Mouse (Mus musculus) CH12.LX (cell line): ENCODE data around the gene Nckap1l. TPM values are rescaled to one million over a fixed set of nuclear protein-coding genes. Genes with fewer than 3 reads are reported as not detected.
A peak's percentile ranks its signal among the peaks of the same experiment; 100 is the strongest.

Experiments used
- DNase-seq: peaks from one replicate; pipeline ENCODE4 v3.0.0-alpha.2; 2013; ENCODE audit errors: extremely low read depth
- H3K27ac ChIP-seq: 2 replicates; pipeline ENCODE4 v1.5.1; 2012; ENCODE audit warnings: low read depth, mild to moderate bottlenecking, control low read depth, moderate library complexity; ENCODE audit not compliant: insufficient read depth
- H3K27me3 ChIP-seq: replicated peaks from 2 replicates; pipeline ENCODE3; 2012; ENCODE audit warnings: inconsistent platforms
- H3K36me3 ChIP-seq, 2 experiments: replicated peaks in 1 of 2; 2 replicates each; pipeline versions ENCODE3 to v1.6.1; 2012; ENCODE audit warnings: inconsistent platforms in 1 of 2, low read length in 1 of 2, mild to moderate bottlenecking in 1 of 2, mixed read lengths in 1 of 2, moderate library complexity in 1 of 2; ENCODE audit not compliant: control insufficient read depth in 1 of 2, insufficient read depth in 1 of 2
- H3K4me1 ChIP-seq, 2 experiments: 2 replicates each; pipeline ENCODE4 v1.6.1; 2012; ENCODE audit warnings: inconsistent platforms in 1 of 2, moderate library complexity in 1 of 2; ENCODE audit not compliant: insufficient read depth in 2 of 2, control insufficient read depth in 1 of 2
- H3K4me2 ChIP-seq: 2 replicates; pipeline ENCODE4 v1.6.1; 2012; ENCODE audit warnings: low read depth, mild to moderate bottlenecking, control low read depth; ENCODE audit not compliant: poor library complexity, insufficient read depth, severe bottlenecking
- H3K4me3 ChIP-seq, 3 experiments: fragments of 150-350 bp in 1 of 3; sonication (generic) in 1 of 3; replicated peaks in 1 of 3; 2 replicates each; pipeline versions ENCODE3 to v1.5.1; 2011 to 2012; ENCODE audit warnings: low read depth in 2 of 3, low read length in 2 of 3, mild to moderate bottlenecking in 2 of 3, moderate library complexity in 2 of 3, control low read depth in 1 of 3, improper control_type of control experiment in 1 of 3, inconsistent platforms in 1 of 3, mixed read lengths in 1 of 3; ENCODE audit not compliant: poor library complexity in 1 of 3
- H3K79me2 ChIP-seq: replicated peaks from 2 replicates; pipeline ENCODE4 v1.6.1; 2012; ENCODE audit warnings: mild to moderate bottlenecking, moderate library complexity; ENCODE audit not compliant: control insufficient read depth, poor library complexity, insufficient read depth, severe bottlenecking; ENCODE audit errors: extremely low read depth
- H3K9ac ChIP-seq: 2 replicates; pipeline ENCODE4 v1.6.1; 2012; ENCODE audit warnings: low read depth, mild to moderate bottlenecking, control low read depth, moderate library complexity; ENCODE audit not compliant: insufficient read depth
- H3K9me3 ChIP-seq: replicated peaks from 2 replicates; pipeline ENCODE3; 2012; ENCODE audit warnings: low read length, inconsistent platforms, mixed read lengths
- CHD1 ChIP-seq: IDR thresholded peaks from 2 replicates; pipeline ENCODE4 v1.6.1; 2012; ENCODE audit warnings: low read depth, low read length, improper control_type of control experiment, inconsistent platforms
- CHD2 ChIP-seq: IDR thresholded peaks from 2 replicates; pipeline ENCODE4 v1.6.1; 2011; ENCODE audit warnings: low read length, improper control_type of control experiment
- CTCF ChIP-seq, 2 experiments: IDR thresholded peaks in 1 of 2; conservative IDR thresholded peaks in 1 of 2; 2 replicates each; pipeline ENCODE4 v1.5.1; 2011 to 2012; ENCODE audit warnings: low read depth in 2 of 2, low read length in 2 of 2, improper control_type of control experiment in 1 of 2, inconsistent platforms in 1 of 2, mild to moderate bottlenecking in 1 of 2, moderate library complexity in 1 of 2
- E2F4 ChIP-seq: IDR thresholded peaks from 2 replicates; pipeline ENCODE4 v1.6.1; 2011; ENCODE audit warnings: low read depth, low read length, improper control_type of control experiment; ENCODE audit not compliant: insufficient replicate concordance
- EP300 ChIP-seq: IDR thresholded peaks from 2 replicates; pipeline ENCODE4 v1.6.1; 2011; ENCODE audit warnings: low read length, improper control_type of control experiment
- ETS1 ChIP-seq: conservative IDR thresholded peaks from 2 replicates; pipeline ENCODE4 v1.6.1; 2012; ENCODE audit warnings: low read depth, mild to moderate bottlenecking, inconsistent platforms, low read length, improper control_type of control experiment, moderate library complexity
- GABPA ChIP-seq: IDR thresholded peaks from 2 replicates; pipeline ENCODE4 v1.6.1; 2012; ENCODE audit warnings: low read depth, low read length, improper control_type of control experiment, inconsistent platforms; ENCODE audit not compliant: insufficient replicate concordance
- HCFC1 ChIP-seq: IDR thresholded peaks from 2 replicates; pipeline ENCODE4 v1.6.1; 2012; ENCODE audit warnings: low read depth, mild to moderate bottlenecking, inconsistent platforms, low read length, improper control_type of control experiment
- IRF4 ChIP-seq: IDR thresholded peaks from 2 replicates; pipeline ENCODE4 v1.6.1; 2014; ENCODE audit warnings: low read depth, mild to moderate bottlenecking, inconsistent platforms, low read length, improper control_type of control experiment
- JUN ChIP-seq: IDR thresholded peaks from 2 replicates; pipeline ENCODE4 v1.6.1; 2011; ENCODE audit warnings: low read depth, mild to moderate bottlenecking, low read length, improper control_type of control experiment, moderate library complexity; ENCODE audit not compliant: insufficient read depth
- JUND ChIP-seq: conservative IDR thresholded peaks from 2 replicates; pipeline ENCODE4 v1.6.1; 2011; ENCODE audit warnings: low read depth, low read length, improper control_type of control experiment
- KAT2A ChIP-seq: IDR thresholded peaks from 2 replicates; pipeline ENCODE4 v1.6.1; 2012; ENCODE audit warnings: low read length, improper control_type of control experiment, inconsistent platforms; ENCODE audit not compliant: insufficient replicate concordance
- MAX ChIP-seq: IDR thresholded peaks from 2 replicates; pipeline ENCODE4 v1.6.1; 2011; ENCODE audit warnings: low read length, improper control_type of control experiment
- MAZ ChIP-seq: IDR thresholded peaks from 2 replicates; pipeline ENCODE4 v1.6.1; 2012; ENCODE audit warnings: low read depth, mild to moderate bottlenecking, inconsistent platforms, low read length, improper control_type of control experiment, moderate library complexity
- MXI1 ChIP-seq: IDR thresholded peaks from 2 replicates; pipeline ENCODE4 v1.6.1; 2011; ENCODE audit warnings: mild to moderate bottlenecking, low read depth, low read length, improper control_type of control experiment
- MYC ChIP-seq: IDR thresholded peaks from 2 replicates; pipeline ENCODE4 v1.6.1; 2011; ENCODE audit warnings: low read depth, mild to moderate bottlenecking, improper control_type of control experiment, low read length
- NELFE ChIP-seq: IDR thresholded peaks from 2 replicates; pipeline ENCODE4 v1.6.1; 2011; ENCODE audit warnings: low read depth, low read length, improper control_type of control experiment
- RAD21 ChIP-seq: IDR thresholded peaks from 2 replicates; pipeline ENCODE4 v1.6.1; 2011; ENCODE audit warnings: low read depth, mild to moderate bottlenecking, low read length, improper control_type of control experiment, moderate library complexity
- SMC3 ChIP-seq: IDR thresholded peaks from 2 replicates; pipeline ENCODE4 v1.6.1; 2011; ENCODE audit warnings: low read depth, low read length, improper control_type of control experiment
- TBP ChIP-seq: conservative IDR thresholded peaks from 2 replicates; pipeline ENCODE4 v1.6.1; 2011; ENCODE audit warnings: low read depth, low read length, improper control_type of control experiment
- TCF12 ChIP-seq: IDR thresholded peaks from 2 replicates; pipeline ENCODE4 v1.6.1; 2014; ENCODE audit warnings: low read depth, mild to moderate bottlenecking, inconsistent platforms, low read length, improper control_type of control experiment
- UBTF ChIP-seq: IDR thresholded peaks from 2 replicates; pipeline ENCODE4 v1.6.1; 2012; ENCODE audit warnings: low read depth, mild to moderate bottlenecking, inconsistent platforms, low read length, improper control_type of control experiment, moderate library complexity
- USF1 ChIP-seq: IDR thresholded peaks from 2 replicates; pipeline ENCODE4 v1.6.1; 2014; ENCODE audit warnings: low read depth, mild to moderate bottlenecking, inconsistent platforms, low read length, improper control_type of control experiment
- ZC3H11A ChIP-seq: IDR thresholded peaks from 2 replicates; pipeline ENCODE4 v1.6.1; 2012; ENCODE audit warnings: low read depth, mild to moderate bottlenecking, inconsistent platforms, low read length, improper control_type of control experiment
- ZMIZ1 ChIP-seq: IDR thresholded peaks from 2 replicates; pipeline ENCODE4 v1.6.1; 2012; ENCODE audit warnings: low read depth, mild to moderate bottlenecking, inconsistent platforms, low read length, improper control_type of control experiment
- dilution Hi-C: fragments of 300-500 bp; cut with MboI; formaldehyde crosslinking; loops from 2 replicates; pipeline ENCODE4 v1.14.3; 2020; ENCODE audit warnings: low sequenced_read_pairs; ENCODE audit not compliant: extremely low pct_unique_long_range_greater_than_20kb, extremely low pct_ligation_motif_present
- in situ Hi-C: fragments of 300-500 bp; cut with MboI; formaldehyde crosslinking; loops from 3 replicates; pipeline ENCODE4 v1.14.3; 2019; ENCODE audit warnings: low sequenced_read_pairs, low pct_ligation_motif_present, low pct_unique_long_range_greater_than_20kb, mixed read lengths
- polyA plus RNA-seq: library from polyadenylated mRNA; unstranded; fragments of >175 nt; gene quantifications from 2 replicates; pipeline ENCODE4 v1.2.1, GENCODE M21; 2012; ENCODE audit warnings: low read depth; ENCODE audit not compliant: insufficient read length
- total RNA-seq, 2 experiments: library from RNA; depleted of rRNA; stranded (reverse); fragments of 300-350 nt in 1 of 2; fragments of >200 nt in 1 of 2; gene quantifications; 2 replicates each; pipeline ENCODE4 v1.2.3; 2012 to 2014

Gene Nckap1l
- total and polyA plus RNA-seq, 3 experiments = 68.6 to 109 (median 77.7) TPM

GRCm38 (mm10) chr15:103482488-103482887 lies 28.9 kb downstream of the Nckap1l start:
- dilution Hi-C loops = no loop called here
- in situ Hi-C loops = no loop called here

GRCm38 (mm10) chr15:103484490-103484889 lies 30.9 kb downstream of the Nckap1l start:
- H3K4me1 ChIP-seq = peaks cover 0 to 25% of the 10 kb centered on the region in 2 experiments; a peak in 2 of 4 replicates
- H3K9me3 ChIP-seq = no peaks in the 10 kb centered on the region
- H3K27ac ChIP-seq = no peak overlapping the region
- in situ Hi-C loops = no loop called here
- H3K4me3 ChIP-seq = no peak overlapping the region
- TF ChIP-seq HCFC1 (no peak), CHD1 (no peak), TBP (no peak), GABPA (no peak), TCF12 (no peak), JUND (no peak), MXI1 (no peak), CTCF (conservative IDR thresholded peaks at IDR 0.05 in 1 of 2, IDR thresholded peaks at IDR 0.05 in 1 of 2; ENCODE audit: low read depth in 2 of 2, low read length in 2 of 2) (no peak), CHD2 (no peak), EP300 (no peak), MAX (no peak), ZMIZ1 (no peak), MYC (no peak), UBTF (no peak), SMC3 (no peak), ZC3H11A (no peak), USF1 (no peak)
- H3K27me3 ChIP-seq = no peaks in the 10 kb centered on the region
- H3K4me2 ChIP-seq = no peak overlapping the region
- H3K79me2 ChIP-seq = no peaks in the 10 kb centered on the region
- H3K9ac ChIP-seq = no peak overlapping the region
- dilution Hi-C loops = no loop called here
- DNase-seq = no peak
- peaks cover 83 to 96% of the 10 kb centered on the region in 2 experiments for H3K36me3 ChIP-seq

More at GRCm38 (mm10) chr15:103482488-103482887, 28.9 kb downstream of the Nckap1l start:
- H3K36me3 ChIP-seq = peaks cover 85 to 97% of the 10 kb centered on the region in 2 experiments
- peak; percentile 17 for DNase-seq
- H3K4me1 ChIP-seq = peaks cover 0 to 8% of the 10 kb centered on the region in 2 experiments; a peak in 1 of 4 replicates
- no peaks in the 10 kb centered on the region for H3K9me3 ChIP-seq
- no peak for TF ChIP-seq IRF4
- TF ChIP-seq CTCF (conservative IDR thresholded peaks at IDR 0.05 in 1 of 2, IDR thresholded peaks at IDR 0.05 in 1 of 2; ENCODE audit: low read depth in 2 of 2, low read length in 2 of 2) = peak in 1 of 2 experiments; percentile 51; a peak in 2 of 4 replicates
- TF ChIP-seq JUN = no peak
- no peak for TF ChIP-seq ETS1
- TF ChIP-seq CHD2 = no peak
- TF ChIP-seq MAZ = no peak
- peak; percentile 22 for TF ChIP-seq RAD21
- TF ChIP-seq E2F4 = no peak
- TF ChIP-seq NELFE = no peak
- TF ChIP-seq KAT2A = no peak
- no peak overlapping the region for H3K4me3 ChIP-seq
- H3K9ac ChIP-seq = no peak overlapping the region
- no peaks in the 10 kb centered on the region for H3K27me3 ChIP-seq
- no peak overlapping the region for H3K27ac ChIP-seq
- H3K4me2 ChIP-seq = no peak overlapping the region
- H3K79me2 ChIP-seq = no peaks in the 10 kb centered on the region
